Comparison of ENCODE assay signal across 19 mouse cellular contexts in the genomic region with DNA sequence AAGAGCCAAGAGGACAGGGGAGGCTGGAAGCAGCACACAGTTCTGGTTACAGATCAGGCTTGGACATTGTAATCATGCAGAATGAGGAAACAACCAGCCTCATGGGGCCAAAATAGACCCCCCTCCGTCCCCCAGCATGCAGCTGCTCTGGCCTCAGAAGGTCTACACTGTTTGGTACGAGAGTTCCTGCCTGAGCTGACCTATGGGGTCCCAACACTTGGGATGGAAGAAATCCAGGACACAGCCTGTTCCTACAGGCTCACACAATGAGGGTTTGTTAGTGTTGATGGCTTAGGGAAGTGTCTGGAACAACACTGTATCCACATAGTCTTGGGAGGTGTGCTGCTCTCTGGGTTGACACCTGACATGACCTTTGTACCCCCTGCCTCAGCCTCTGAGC. TPM values are rescaled to one million over a fixed set of nuclear protein-coding genes. Genes with fewer than 3 reads are reported as not detected.
DNase-seq lines count a peak whose midpoint lies in the region; ATAC-seq and TF ChIP-seq lines count a peak whose summit lies in the region.
"Had no signal": no experiment of that assay in that cellular context is flagged by ENCODE, and none has a peak within 500 bp of the region (broad histone marks: within the 10 kb centered on the region; RNA-seq: fewer than 3 reads in every experiment).

No protein-coding gene starts in this region.

- no peak overlapping the region for H3K4me3 ChIP-seq in lung, embryonic 14.5 days (ENCODE audit: low read depth, low read length)
- H3K4me3 ChIP-seq: embryonic facial prominence, embryonic 12.5 days; erythroblast, embryonic 14.5 days had no signal

- ATAC-seq in lung, embryonic 14.5 days (ENCODE audit: insufficient read depth) = no peak
- no peak for ATAC-seq in monocyte, adult 5-6 weeks (replicated peaks; ENCODE audit: insufficient number of reproducible peaks, low FRiP score, low TSS enrichment, poor library complexity, severe bottlenecking)
- ATAC-seq: forebrain, embryonic 14.5 days had no signal

- intact Hi-C loops in heart, postnatal 14 days (cut with DNase I) = no loop called here

- WGBS in lung, embryonic 14.5 days = 40% methylated on average over 2 of the region's 2 CpGs

- peak overlapping the region; percentile 91 for H3K27ac ChIP-seq in lung, embryonic 14.5 days (ENCODE audit: low read depth)
- H3K27ac ChIP-seq: embryonic facial prominence, embryonic 12.5 days had no signal

- H3K27me3 ChIP-seq in lung, embryonic 14.5 days (ENCODE audit: insufficient read depth, low read length) = no peaks in the 10 kb centered on the region
- H3K27me3 ChIP-seq: embryonic facial prominence, embryonic 12.5 days had no signal

- no peaks in the 10 kb centered on the region for H3K9me3 ChIP-seq in lung, embryonic 14.5 days (ENCODE audit: low read depth, low read length)
- H3K9me3 ChIP-seq: embryonic facial prominence, embryonic 12.5 days had no signal

- H3K4me1 ChIP-seq in lung, embryonic 14.5 days (ENCODE audit: insufficient read depth) = peaks cover 31% of the 10 kb centered on the region
- H3K4me1 ChIP-seq: embryonic facial prominence, embryonic 12.5 days had no signal

- DNase-seq in heart, postnatal 4 days = peak; percentile 13
- no peak for DNase-seq in heart, postnatal 14 days
- no peak for DNase-seq in lung, embryonic 14.5 days
- DNase-seq in lung, adult 18-20 months = no peak
- DNase-seq in testis, postnatal 14 days (ENCODE audit: low spot score) = peak; percentile 15
- no peak for DNase-seq in testis, postnatal 10 days (ENCODE audit: low spot score)
- DNase-seq: adrenal gland, postnatal 25 days; cerebellum, adult 11 months; cerebellum, postnatal 10 days; gastrocnemius, postnatal 36 days; kidney, adult 2 months; kidney, postnatal 10 days; right cerebral cortex, postnatal 14 days; thymus, adult 2 months had no signal

- TF ChIP-seq CTCF in lung, embryonic 14.5 days (IDR thresholded peaks at IDR 0.05; ENCODE audit: low read depth) = no peak

- no peak overlapping the region for H3K9ac ChIP-seq in lung, embryonic 14.5 days
- H3K9ac ChIP-seq: embryonic facial prominence, embryonic 12.5 days had no signal

- H3K4me2 ChIP-seq in lung, embryonic 14.5 days = no peak overlapping the region
- H3K4me2 ChIP-seq: embryonic facial prominence, embryonic 12.5 days; heart, embryonic 11.5 days had no signal

- no peaks in the 10 kb centered on the region for H3K36me3 ChIP-seq in lung, embryonic 14.5 days (ENCODE audit: insufficient read depth)
- H3K36me3 ChIP-seq: embryonic facial prominence, embryonic 12.5 days had no signal

RNA-seq across cellular contexts. Expression of a gene that starts 18.8 kb away (rescaled TPM):
- total RNA-seq in heart, postnatal 4 days (2021) = 10 to 100 TPM; 12.7 to 14.2 TPM
- 10 to 100 TPM in 1 of 2 experiments, 1 to 10 TPM in 1; 8.0 to 10.6 TPM for total RNA-seq in heart, postnatal 14 days (2021)
- 81.8 and 85.3 TPM in 2 replicates for polyA plus RNA-seq in lung, embryonic 14.5 days (2014; fragmentation: Nextera tagmentation; extraction: Ambion mirVana)
- 10.6 to 13.3 TPM (median 12.6 TPM) in 3 replicates for total RNA-seq in monocyte, adult 5-6 weeks (2017)

Comparison
In these comparisons a context has a peak if more than half of its experiments do, and no peak if none do; other contexts are left out.
1. DNase-seq: peak in heart, postnatal 4 days (single experiment) and testis, postnatal 14 days (single experiment); none in heart, postnatal 14 days (0 of 2), lung, embryonic 14.5 days (single experiment), lung, adult 18-20 months (0 of 2) and testis, postnatal 10 days (single experiment).